Mouse (Mus musculus): Measurements from ENCODE around the gene Eps8l2.

- TF ChIP-seq CTCF (IDR thresholded peaks at IDR 0.05; ENCODE audit: low read depth) = no peak
- TF ChIP-seq EP300 (IDR thresholded peaks at IDR 0.05; ENCODE audit: low read depth) = no peak
Measured at GRCm38 (mm10) chr7:141331990-141332389, 6.7 kb upstream of the Eps8l2 start.
